Mouse (Mus musculus) spleen, embryonic (tissue): ENCODE results near the gene Tssk2.

Source experiments
- CTCF ChIA-PET: fragments of 350-600 bp; sonication (Branson Sonifier 250); formaldehyde crosslinking; loops from one replicate; lab custom pipeline; 2022; lab: Charles Lee

Gene Tssk2

GRCm38 (mm10) chr16:17896091-17896490, 2.3 kb upstream of the Tssk2 start:
- CTCF ChIA-PET: no interaction called here

GRCm38 (mm10) chr16:17911052-17911595, 12.7 kb downstream of the Tssk2 start, which contains the start of gene Ess2:
Ess2 (minus strand) TSS chr16:17911348.
- CTCF ChIA-PET: interaction anchor here (0.9 kb wide), 1 partner anchor 25 kb away, joined by 4 read pairs; no protein-coding TSS in a partner anchor

GRCm38 (mm10) chr16:17914307-17915249, 16.1 kb downstream of the Tssk2 start, which contains the start of gene Gsc2:
Gsc2 (minus strand) TSS chr16:17915059.
- CTCF ChIA-PET: no interaction called here

GRCm38 (mm10) chr16:17920586-17920985, 22.1 kb downstream of the Tssk2 start:
- CTCF ChIA-PET: no interaction called here

- CTCF ChIA-PET: interaction anchor here (0.5 to 1.2 kb wide), 3 partner anchors 14 to 20 kb away, joined by 3 read pairs; no protein-coding TSS in a partner anchor
Measured at GRCm38 (mm10) chr16:17921325-17922162, 23.1 kb downstream of the Tssk2 start.

GRCm38 (mm10) chr16:17922163-17922538, 23.7 kb downstream of the Tssk2 start:
- CTCF ChIA-PET: interaction anchor here (0.5 to 1.2 kb wide), 3 partner anchors 14 to 20 kb away, joined by 3 read pairs; no protein-coding TSS in a partner anchor

- CTCF ChIA-PET: interaction anchor here (0.9 kb wide), 1 partner anchor 9 kb away, joined by 3 read pairs; no protein-coding TSS in a partner anchor
Measured at GRCm38 (mm10) chr16:17927351-17928082, 29.1 kb downstream of the Tssk2 start.

- CTCF ChIA-PET: interaction anchor here (0.9 kb wide), 1 partner anchor 9 kb away, joined by 3 read pairs; no protein-coding TSS in a partner anchor
Measured at GRCm38 (mm10) chr16:17928087-17928580, 29.7 kb downstream of the Tssk2 start, which contains the start of gene Slc25a1. Slc25a1 (minus strand) TSS chr16:17928219.

GRCm38 (mm10) chr16:17928627-17929104, 30.2 kb downstream of the Tssk2 start:
- CTCF ChIA-PET: interaction anchor here (0.9 kb wide), 1 partner anchor 8 kb away, joined by 3 read pairs; no protein-coding TSS in a partner anchor

GRCm38 (mm10) chr16:17929211-17929610, 30.8 kb downstream of the Tssk2 start:
- CTCF ChIA-PET: no interaction called here

- CTCF ChIA-PET: no interaction called here
Measured at GRCm38 (mm10) chr16:17929631-17930030, 31.2 kb downstream of the Tssk2 start.

- CTCF ChIA-PET: no interaction called here
Measured at GRCm38 (mm10) chr16:17931906-17932460, 33.5 kb downstream of the Tssk2 start.

- CTCF ChIA-PET: no interaction called here
Measured at GRCm38 (mm10) chr16:17933594-17934444, 35.4 kb downstream of the Tssk2 start.

GRCm38 (mm10) chr16:17934445-17934910, 36.0 kb downstream of the Tssk2 start:
- CTCF ChIA-PET: no interaction called here

- CTCF ChIA-PET: interaction anchor here (1.2 to 1.4 kb wide), 2 partner anchors 8 to 26 kb away, joined by 3 to 4 read pairs; partner anchors contain the start of genes Ess2 and Slc25a1
Measured at GRCm38 (mm10) chr16:17936776-17937175, 38.3 kb downstream of the Tssk2 start.

- CTCF ChIA-PET: no interaction called here
Measured at GRCm38 (mm10) chr16:17938187-17938586, 39.8 kb downstream of the Tssk2 start.

GRCm38 (mm10) chr16:17938821-17939220, 40.4 kb downstream of the Tssk2 start:
- CTCF ChIA-PET: no interaction called here

- CTCF ChIA-PET: no interaction called here
Measured at GRCm38 (mm10) chr16:17939255-17939751, 40.9 kb downstream of the Tssk2 start.
